Mouse (Mus musculus) adrenal gland, postnatal 4 days (tissue): ENCODE results near the gene Pls1. TPM values are rescaled to one million over a fixed set of nuclear protein-coding genes. Genes with fewer than 3 reads are reported as not detected.

ENCODE experiments used
- DNase-seq, 2 experiments: peaks; one replicate each; pipeline ENCODE4 v3.0.0; 2021 to 2022; ENCODE audit warnings: low spot score in 2 of 2, mixed read lengths in 2 of 2
- total RNA-seq, 2 experiments: library from RNA; stranded (reverse); gene quantifications; 2 replicates each; pipeline ENCODE4 v1.2.3; 2021

Gene Pls1
- total RNA-seq, 2 experiments from 2014 or later = 8.2 to 9.9 TPM

DNA sequence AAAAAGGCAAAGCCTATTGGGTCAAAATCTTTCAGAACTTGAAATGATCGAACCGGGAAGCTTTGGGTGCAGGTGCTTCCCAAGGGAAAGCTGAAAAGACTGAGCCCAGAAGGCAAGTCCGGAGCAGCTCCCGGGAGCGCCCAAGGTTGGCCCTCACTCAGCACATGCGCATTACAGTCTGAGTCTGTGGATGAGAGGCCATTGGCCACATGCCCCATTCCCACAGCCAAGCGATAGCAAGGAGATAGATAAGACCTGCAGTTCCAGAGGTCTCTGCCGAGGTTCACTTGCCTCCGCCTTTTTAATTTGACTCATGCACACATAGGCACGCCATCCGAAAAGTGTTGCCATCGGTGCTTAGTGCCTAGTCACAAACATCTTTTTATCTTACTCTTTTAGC, 39.7 kb downstream of the Pls1 start:
- DNase-seq = no peak

DNA sequence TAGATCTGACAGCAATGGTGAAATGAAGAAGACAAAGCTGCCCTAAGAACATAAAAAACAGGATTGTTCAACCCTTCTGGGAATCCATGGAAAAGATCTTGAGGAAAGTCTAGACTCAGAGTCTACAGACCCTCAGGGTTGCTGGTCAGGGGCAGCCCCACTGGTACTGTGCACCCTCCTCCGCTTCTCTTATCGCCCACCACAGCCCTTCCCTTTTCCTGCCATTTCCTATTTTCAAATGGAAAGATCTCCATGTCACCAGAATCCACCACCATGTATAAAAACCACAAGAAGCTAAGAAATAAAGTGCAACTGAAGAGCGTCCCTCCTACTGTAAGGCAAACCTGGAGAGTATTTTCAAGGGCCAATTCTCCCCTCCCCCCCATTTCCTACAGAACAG, 41.3 kb downstream of the Pls1 start:
- no peak for DNase-seq

GRCm38 (mm10) chr9:95801610-95802451, 43.3 kb downstream of the Pls1 start:
- no peak for DNase-seq

DNA sequence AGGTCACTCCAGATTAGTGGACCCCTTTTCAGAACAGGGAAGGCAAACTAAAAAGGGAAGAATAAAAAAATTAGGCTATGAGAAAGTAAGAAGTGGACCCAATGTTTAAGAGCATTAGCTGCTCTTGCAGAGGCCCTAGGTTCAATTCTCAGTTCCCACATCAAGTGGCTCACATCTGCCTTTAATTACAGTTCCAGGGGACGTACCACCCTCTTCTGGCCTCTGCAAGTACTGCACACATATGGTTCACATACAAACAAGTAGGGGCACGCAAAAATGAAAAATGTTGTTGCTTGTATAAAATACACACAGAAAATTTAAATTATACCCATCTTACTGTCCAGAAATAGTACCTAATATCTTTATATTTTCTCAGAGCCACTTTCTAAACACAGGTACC, 48.8 kb downstream of the Pls1 start:
- DNase-seq = no peak

DNA sequence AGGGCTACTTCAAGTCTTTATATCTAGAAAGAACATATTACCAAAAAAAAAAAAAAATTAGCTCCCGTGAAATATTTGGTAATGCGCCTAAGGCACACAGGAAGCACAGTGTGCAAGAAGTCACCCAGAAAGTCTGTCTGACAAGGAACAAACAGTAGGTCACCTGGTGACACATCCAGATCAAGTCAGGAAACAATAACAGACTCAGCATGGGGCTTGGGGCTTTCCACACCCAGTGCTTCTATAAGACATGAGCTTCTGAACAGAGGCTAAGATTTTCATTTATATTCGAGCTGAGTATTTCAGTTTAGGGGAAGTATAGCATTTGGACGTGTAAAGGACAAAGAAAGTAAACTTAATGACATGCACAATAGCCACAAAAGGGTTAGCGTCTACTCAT, 49.3 kb downstream of the Pls1 start:
- DNase-seq = no peak

GRCm38 (mm10) chr9:95795077-95795784, 49.9 kb downstream of the Pls1 start:
- DNase-seq = no peak

- no peak for DNase-seq
These were observed 50.9 kb downstream of the Pls1 start for GRCm38 (mm10) chr9:95793986-95794744.

DNA sequence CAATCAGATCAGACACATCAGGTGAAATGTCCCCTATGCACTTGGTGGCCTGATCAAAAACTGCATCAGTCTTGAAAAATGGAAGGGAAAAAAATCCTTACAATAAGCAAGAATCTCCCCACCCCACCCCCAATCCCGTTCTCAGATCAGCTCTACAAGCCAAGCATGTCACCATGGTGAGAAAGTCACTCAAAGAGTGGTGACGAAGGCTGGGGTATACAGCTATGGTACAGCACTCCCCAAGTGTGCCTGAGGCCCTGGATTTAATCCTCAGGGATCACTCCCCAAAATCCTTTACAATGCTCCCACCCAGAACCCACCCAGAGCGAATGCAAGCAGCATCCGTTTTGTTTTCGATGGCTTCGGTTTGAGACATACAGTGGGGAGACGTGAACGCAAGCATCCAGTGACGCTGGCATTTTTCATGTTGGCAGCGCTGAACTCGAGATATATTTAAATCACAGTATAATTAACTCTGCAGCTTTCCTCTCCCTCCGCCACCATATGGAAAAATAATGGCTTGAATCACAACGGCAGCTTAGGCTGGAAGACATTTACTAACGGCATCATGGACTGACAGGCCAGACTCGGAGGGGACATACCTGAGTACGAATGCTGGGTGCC, 60.1 kb downstream of the Pls1 start:
- no peak for DNase-seq

- no peak for DNase-seq
These were observed 61.3 kb downstream of the Pls1 start for GRCm38 (mm10) chr9:95783646-95784293.

DNA sequence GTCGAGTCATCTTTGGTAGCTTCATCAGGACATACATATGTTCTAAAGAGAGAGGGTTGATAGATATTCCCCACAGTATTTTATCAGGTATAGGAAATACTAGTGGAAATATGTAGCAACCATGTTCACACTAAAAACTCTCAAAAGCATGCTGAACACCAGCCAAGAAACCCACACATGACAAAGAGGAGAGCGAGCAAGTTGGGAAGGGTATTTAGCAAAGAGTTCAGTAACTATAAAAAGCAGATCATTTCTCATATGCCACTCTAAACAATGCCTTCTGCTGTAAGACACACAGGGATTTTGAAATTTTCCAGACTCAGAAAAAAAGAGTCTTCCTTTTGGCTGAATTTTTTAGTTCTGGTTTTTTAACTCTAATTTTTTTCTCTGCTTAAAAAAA, 73.4 kb downstream of the Pls1 start:
- DNase-seq = no peak

- no peak for DNase-seq
These were observed 81.9 kb downstream of the Pls1 start for GRCm38 (mm10) chr9:95763218-95763617.

GRCm38 (mm10) chr9:95762228-95762627, 82.9 kb downstream of the Pls1 start:
- no peak for DNase-seq

GRCm38 (mm10) chr9:95761381-95761780, 83.7 kb downstream of the Pls1 start:
- DNase-seq = no peak

- DNase-seq = no peak
These were observed 94.4 kb downstream of the Pls1 start for GRCm38 (mm10) chr9:95750746-95751145.

GRCm38 (mm10) chr9:95750037-95750511, 95.0 kb downstream of the Pls1 start, which contains the start of gene Trpc1:
TSS of gene Trpc1 (minus strand) at chr9:95750375.
- peak; percentile 17 to 54 for DNase-seq

- no peak for DNase-seq
These were observed 95.6 kb downstream of the Pls1 start for GRCm38 (mm10) chr9:95749461-95749928.

- no peak for DNase-seq
These were observed 97.8 kb downstream of the Pls1 start for GRCm38 (mm10) chr9:95747298-95747697.

DNA sequence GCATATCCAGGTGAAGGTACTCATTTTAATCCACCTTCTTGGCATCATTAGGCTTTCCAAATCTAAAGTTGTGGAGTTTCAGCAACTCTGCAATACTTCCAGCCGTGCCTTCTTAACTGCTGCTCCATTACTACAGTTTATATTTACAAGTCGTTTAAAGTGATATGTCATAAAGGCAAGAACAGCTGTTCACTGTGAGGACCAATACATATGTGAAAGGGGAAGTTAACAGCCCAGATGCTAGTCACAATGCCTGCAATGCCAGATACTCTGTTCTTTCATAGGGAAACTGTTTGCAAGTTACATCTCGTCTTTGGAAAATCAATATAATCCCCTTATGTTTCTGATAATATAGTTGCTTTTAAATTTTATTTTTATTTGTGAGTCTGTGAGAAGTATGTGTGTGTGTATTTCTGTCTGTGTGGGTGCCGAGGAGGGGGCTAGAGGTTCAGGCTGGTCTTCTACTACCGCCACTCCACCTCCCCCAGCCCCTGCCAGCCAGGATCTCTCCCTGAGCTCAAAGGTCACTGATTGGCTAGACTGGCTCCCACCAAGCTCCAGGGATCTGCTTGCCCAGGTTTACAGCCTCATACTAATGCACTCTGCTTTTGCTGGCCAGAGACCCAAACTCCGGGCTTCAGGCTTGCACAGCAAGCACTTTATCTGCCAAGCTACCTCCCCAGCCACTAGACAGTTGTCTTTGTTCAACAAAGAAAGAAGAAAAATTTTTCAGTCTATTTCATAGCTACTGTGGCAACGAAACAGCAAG, 100.1 kb downstream of the Pls1 start:
- no peak for DNase-seq

GRCm38 (mm10) chr9:95736238-95736637, 108.9 kb downstream of the Pls1 start:
- DNase-seq = no peak

GRCm38 (mm10) chr9:95712574-95712973, 132.5 kb downstream of the Pls1 start:
- DNase-seq = no peak
